Mouse (Mus musculus) fat pad, adult 2 months (tissue): ENCODE data around the gene Npepps.
A peak's percentile ranks its signal among the peaks of the same experiment; 100 is the strongest.
"Not testable (repeated sequence)": the region's sequence is repeated elsewhere in the genome, so short reads cannot be mapped to it uniquely, and the experiment has no call there.

Experiments used
- DNase-seq: peaks from one replicate; pipeline ENCODE4 v3.0.0-alpha.2; 2011; ENCODE audit warnings: low read depth, low spot score; ENCODE audit errors: extremely low read depth

The Npepps gene

DNA sequence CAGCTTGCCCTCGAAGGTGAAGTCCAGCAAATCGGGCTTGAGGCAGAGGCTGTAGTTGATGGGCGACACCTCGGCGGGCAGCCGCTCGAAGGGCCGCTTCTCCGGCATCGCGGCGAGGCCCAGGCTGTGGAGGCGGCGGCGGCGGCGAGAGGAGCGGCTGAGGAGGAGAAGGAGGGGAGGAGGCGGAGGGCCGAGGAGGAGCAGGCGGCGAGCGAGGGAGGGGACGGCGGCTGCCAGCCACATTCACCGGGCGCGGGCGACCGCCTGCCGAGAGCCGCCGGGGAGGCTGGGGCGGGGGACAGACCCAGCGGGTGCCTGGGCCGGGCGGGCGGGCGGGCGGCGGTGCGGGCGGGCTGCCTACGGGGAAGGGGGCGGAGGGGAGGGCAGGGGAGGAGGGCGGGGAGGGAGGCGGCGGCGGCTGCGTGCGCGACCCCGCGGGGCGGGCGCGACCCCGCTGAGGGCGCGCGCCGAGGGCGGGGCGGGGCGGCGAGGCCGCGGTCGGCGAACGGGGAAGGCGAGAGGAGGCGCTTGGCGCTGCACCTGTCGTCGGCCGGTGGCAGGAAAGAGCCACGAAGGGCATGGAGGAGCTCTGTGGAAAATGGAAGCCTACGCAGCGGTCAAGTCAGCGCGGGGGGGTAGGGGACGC, at the start of gene Npepps:
Gene Npepps, minus strand, starts transcription at position 423 of the 646 bp plus-strand sequence.
- DNase-seq: no peak

- no peak for DNase-seq
These were observed 47.7 kb upstream of the Npepps start for GRCm38 (mm10) chr11:97328148-97328547.

GRCm38 (mm10) chr11:97325224-97325623, 44.8 kb upstream of the Npepps start:
- no peak for DNase-seq

DNA sequence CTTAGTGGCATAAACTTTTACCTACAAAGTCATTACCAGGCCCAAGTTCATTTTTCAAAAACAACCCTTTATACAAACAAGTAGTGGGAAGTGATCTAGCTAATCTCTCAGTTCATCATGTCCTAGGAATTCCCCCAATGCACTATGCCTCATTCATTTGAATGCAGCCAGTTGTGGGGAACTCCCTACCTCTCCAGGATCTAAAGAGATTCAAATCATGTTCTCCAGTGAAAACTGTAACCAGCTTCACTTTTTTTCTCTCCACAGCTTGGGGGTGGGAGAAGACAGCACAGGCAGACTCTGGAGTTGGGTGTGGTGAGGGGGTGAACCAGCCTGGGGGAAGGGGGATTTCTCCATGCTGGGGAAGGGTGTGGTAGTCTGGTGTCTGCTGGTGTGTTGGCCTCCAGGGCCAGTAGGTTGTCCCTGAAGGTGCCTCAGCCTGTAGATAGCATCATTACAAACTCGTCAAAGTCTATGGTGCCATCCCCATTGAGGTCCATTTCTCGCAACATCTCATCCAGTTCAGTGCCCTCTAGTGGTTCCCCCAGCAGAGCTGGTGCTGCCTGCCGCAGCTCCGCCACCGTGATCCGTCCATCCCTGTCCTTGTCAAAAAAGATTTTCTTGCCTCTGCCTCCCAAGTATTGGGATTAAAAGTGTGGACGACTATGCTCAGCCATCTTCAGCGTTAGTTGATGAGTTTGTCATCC, 41.6 kb upstream of the Npepps start:
- DNase-seq: not testable (repeated sequence)

GRCm38 (mm10) chr11:97321197-97321596, 40.8 kb upstream of the Npepps start:
- DNase-seq: no peak

DNA sequence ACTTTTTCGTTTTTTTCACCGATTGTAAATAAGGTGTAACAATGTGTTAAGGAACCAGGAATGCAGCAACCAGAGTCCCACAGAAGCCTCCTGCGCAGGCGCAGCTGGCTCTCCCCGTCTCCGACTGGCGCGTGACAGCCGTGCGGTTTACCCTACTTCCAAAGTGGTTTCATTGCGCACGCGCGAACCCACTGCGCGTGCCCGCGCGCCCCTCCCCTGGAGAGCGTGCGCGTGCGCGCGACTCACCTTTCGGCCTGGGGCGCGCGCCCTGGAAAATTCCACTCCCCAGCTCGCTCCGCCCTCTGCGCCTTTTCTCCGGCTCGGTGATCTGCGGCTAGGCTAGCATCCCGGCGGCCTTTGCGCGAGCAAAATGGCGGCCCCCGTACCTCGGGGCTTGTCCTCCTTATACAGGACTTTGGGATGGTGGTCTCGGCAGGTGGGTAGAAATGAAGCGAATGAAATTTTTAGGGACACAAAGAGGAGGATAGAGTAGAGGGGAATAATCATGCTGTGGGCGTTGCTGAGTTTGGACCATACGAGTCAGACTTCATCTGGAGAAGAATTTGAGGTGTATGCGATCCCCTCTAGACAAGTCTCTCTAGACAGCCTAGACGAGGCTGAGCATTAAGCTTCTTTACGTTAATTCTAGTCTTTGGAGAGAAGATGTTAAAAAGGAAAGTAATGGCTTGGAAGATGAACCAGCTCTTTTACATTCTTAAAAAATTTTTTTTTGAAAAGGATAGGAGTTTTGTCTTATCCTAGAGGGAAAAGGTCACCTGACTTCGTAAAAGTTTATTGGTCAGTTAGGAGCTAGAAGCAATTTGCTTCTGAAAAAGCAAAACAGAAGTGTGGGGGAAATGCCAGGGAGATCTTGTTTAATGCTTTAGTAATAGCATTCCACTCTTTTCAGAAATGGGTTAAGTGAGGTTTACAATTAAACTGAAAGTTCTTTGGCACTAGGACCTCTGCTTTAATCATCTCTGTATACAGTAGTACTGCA, 35.4 kb upstream of the Npepps start, which contains the start of gene Mrpl45:
Gene Mrpl45, plus strand, starts transcription at position 213 of the 1,000 bp plus-strand sequence.
- no peak for DNase-seq

GRCm38 (mm10) chr11:97314751-97315503, 34.5 kb upstream of the Npepps start:
- no peak for DNase-seq

DNA sequence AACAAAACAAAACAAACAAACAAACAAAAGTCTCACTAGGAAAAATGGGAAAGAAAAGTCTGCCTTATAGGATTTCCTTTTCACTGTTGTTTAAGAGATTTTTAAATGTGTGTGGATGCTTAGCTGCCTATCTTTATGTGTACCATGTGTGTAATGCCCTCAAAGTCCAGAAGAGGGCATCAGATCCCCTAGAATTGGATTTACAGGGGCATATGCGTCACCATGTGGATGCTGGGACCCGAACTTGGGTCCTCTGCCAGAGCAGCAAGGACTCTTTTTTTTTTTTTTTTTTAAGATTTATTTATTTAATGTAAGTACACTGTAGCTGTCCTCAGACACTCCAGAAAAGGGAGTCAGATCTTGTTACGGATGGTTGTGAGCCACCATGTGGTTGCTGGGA, 33.7 kb upstream of the Npepps start:
- no peak for DNase-seq

- DNase-seq: not testable (repeated sequence)
These were observed 32.4 kb upstream of the Npepps start for GRCm38 (mm10) chr11:97312871-97313270.

DNA sequence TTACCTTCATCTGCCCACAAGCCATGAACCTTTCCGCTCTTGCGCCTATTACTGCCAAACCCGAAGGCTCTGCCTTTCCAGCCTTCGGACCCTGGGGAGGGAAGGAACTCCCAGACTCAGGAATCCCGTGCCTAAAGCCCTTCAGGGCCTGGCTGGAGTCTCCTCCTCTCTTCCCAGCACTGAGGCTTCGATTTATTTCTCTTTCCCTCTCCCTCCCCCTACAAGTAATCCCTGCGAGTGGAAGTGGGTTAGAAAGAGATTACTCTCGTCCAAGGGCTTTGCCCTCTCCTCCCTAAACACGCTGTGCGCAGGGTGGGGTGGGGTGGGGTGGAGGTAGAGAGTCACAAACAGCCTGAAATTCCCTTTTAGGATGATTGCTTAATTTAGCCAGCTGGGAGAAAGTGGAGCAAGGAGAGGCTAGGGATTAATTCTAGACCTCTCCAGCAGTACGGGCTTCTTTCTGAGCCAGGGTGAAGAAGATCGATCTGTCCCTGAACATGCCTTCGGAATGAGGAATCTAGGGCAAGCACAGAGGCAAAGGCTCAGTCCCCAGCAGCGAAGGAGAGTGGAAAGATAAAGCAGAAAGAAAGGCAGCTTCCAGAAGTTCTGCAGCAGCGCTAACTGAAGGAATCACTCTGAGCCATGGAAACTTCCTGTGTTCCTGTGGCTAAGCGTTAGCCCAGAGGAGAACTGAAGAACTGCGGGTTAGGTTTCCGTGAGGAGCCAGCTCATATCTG, 30.6 kb upstream of the Npepps start:
- DNase-seq: no peak

DNA sequence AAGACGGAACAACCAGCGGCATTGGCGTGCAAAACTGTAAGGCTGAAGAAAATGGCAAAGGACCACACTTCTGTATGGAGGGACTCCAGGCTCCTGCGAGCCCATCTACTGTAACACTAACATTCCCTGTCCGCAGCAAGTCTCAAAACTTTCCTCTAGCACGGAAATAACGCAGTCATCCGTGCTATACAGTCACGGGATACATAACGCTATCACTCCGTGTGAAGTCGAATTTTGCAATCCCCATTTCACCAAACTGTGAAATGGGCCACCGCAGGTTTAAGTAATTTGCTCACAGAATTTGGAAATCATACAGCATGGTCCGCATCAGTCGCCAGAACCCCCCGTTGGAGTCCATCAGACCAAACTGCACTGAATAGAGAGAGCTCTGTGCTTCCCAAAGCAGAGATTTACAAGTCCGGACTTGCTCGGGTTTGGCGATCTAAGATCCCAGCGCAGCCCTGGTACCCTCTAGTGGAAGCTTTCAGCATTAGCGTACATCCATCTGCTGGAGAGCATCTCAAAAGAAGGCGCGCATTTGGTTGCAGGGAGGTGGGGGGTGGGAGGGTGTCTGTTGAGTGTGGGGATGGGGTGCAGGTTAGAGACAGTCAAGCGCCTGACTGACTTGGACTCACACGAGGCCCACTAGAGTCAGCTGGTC, 29.6 kb upstream of the Npepps start:
- DNase-seq: no peak

DNA sequence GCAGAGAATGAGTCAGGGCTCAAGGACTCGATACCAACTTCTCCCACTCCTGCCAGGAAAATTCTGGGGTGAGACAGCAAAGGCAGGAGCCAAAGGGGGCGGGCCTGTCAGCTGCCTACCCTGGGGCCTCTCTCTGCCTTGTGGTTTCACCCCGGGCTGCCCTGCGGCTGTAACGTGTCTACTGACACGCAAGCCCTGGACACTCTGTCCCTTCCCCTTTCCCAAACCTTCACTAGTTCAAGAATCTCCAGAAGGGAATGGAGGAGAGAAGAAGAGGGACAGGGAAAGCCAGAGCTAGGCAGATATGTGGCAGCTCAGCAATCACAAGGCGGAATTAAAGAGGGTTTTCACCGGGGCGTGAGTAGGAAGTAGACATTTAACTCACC, 29.0 kb upstream of the Npepps start:
- no peak for DNase-seq

DNA sequence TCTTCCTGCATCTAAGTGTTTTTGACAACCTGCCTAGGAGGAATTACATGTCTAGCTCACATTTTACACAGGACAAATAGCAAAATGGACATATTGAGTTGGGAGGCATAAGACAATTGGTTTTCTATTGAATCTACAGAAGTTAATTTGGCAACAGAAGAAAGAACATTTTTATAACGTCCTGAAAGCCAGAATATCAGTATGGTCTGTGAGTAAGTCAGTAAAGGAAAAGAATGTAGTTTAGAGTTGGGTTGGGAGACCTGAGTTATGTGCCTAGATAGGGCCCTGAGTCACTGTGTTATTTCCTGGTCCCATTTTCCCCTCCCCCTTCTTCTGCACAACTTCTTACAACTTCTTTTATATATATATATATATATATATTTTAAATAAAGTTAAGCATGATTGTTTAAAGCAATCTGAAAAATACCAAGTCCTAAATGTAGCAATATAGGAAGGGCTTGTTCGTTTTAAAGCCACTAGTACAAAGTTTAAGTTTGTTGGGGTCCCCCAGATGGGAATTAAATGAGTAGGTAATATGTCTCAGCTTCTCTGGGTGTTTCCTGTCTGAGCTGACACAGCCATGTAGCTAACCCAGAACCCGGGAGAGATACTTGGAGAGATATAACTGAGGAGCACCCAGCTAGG, 28.5 kb upstream of the Npepps start:
- DNase-seq: no peak

- DNase-seq: no peak
These were observed 27.0 kb upstream of the Npepps start for GRCm38 (mm10) chr11:97307294-97308069.

- DNase-seq: no peak
These were observed 24.2 kb upstream of the Npepps start for GRCm38 (mm10) chr11:97304631-97305030.

GRCm38 (mm10) chr11:97302231-97302781, 21.9 kb upstream of the Npepps start:
- DNase-seq: peak; percentile 74

- no peak for DNase-seq
These were observed 21.0 kb upstream of the Npepps start for GRCm38 (mm10) chr11:97301406-97301805.

DNA sequence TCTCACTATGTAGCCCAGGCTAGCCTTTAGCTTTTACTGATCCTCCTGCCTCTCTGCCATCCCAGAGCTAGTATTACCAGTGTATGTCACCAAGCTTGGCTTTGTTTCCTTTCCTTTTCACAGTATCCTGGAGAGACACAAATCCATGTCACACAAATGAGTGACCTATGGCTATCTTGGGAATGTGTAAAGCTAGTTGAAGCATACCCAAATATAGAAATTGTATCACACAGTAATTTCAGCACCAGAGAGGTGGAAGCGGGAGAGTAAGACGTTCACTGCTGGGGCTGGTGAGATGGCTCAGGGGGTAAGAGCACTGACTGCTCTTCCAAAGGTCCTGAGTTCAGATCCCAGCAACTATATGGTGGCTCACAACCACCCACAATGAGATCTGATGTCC, 19.5 kb upstream of the Npepps start:
- no peak for DNase-seq
